Mouse (Mus musculus): ENCODE measurements at regions not wholly inside any gene's neighbourhood (a gene's known extent, or its start where the extent isn't known, plus 50 kb on each side); places are given as distances from the start of the nearest gene placed in this dataset.
"Not testable (repeated sequence)": the region's sequence is repeated elsewhere in the genome, so short reads cannot be mapped to it uniquely, and the experiment has no call there.

DNA sequence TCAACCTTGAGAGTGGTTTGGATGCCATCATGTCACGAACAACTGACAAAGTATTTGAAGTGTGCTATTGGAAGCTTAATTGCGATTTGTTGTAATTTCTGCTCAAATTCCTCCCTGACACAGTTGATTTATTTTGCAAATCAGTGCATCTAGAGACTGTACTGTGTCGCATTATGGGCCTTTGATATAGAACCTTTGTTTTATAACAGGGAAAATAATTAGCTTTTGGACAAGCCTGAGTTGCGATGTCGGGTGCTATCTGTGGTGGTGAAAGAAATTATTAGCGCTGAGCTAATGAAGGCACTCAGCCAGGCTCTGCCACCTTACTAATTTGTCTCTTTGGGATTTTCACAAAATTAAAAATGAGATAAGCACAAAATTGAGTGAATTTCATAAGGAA, 473.6 kb downstream of the Tlr4 start:
- no peak for ATAC-seq (ENCODE audit: borderline replicate concordance, extremely low read depth, low FRiP score, low TSS enrichment)
- no peak overlapping the region for H3K9ac ChIP-seq
- no peak overlapping the region for H3K4me3 ChIP-seq
- H3K9me3 ChIP-seq: no peaks in the 10 kb centered on the region
- H3K4me2 ChIP-seq: no peak overlapping the region
- no peaks in the 10 kb centered on the region for H3K27me3 ChIP-seq
- WGBS: 82% methylated on average over 6 of the region's 6 CpGs
- H3K27ac ChIP-seq: no peak overlapping the region
- H3K36me3 ChIP-seq: no peaks in the 10 kb centered on the region
- H3K4me1 ChIP-seq: no peaks in the 10 kb centered on the region

DNA sequence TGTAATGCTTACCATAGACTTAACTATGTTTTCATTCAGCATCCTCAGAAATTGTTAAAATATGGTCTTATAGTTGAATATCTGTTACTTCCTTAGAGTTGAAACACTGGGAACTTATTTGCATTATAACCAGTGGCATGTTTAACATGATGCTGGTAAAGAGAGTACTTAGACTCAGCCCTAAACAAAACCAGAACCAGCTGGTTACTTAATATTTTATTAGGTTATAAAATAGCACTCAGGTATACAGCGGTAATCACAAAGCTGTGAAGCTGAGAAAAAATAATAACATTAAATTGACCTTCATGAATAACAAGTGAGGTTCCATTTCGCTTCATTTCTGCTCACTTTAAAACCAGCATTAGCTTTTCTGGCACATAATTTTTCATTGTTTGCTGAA, 474.4 kb downstream of the Tlr4 start:
- no peak for ATAC-seq (ENCODE audit: borderline replicate concordance, extremely low read depth, low FRiP score, low TSS enrichment)
- no peaks in the 10 kb centered on the region for H3K36me3 ChIP-seq
- no peaks in the 10 kb centered on the region for H3K27me3 ChIP-seq
- no peak overlapping the region for H3K4me3 ChIP-seq
- no peaks in the 10 kb centered on the region for H3K4me1 ChIP-seq
- no peaks in the 10 kb centered on the region for H3K9me3 ChIP-seq
- 88% methylated on average over 2 of the region's 2 CpGs for WGBS
- H3K4me2 ChIP-seq: no peak overlapping the region
- H3K27ac ChIP-seq: no peak overlapping the region
- no peak overlapping the region for H3K9ac ChIP-seq

DNA sequence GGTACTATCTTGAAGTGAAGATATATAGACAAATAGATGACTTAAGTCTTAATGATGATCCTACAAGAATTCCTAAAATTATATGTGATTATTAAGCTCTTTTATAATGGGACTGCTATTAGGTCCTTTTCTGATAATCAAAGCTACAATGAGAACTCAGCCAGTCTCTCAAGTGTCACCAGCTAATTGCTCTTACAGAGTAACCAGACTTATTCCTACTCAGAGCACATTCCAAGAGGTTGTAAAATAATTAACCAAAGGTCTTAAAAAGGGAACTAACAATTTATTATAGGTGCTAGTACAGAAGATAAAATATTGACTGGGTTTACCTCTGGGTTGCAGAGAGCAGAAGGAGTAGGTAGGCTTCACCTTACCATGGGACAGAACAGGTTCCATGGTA, 492.7 kb downstream of the Tlr4 start:
- H3K4me1 ChIP-seq; H3K36me3 ChIP-seq; H3K9me3 ChIP-seq; H3K4me2 ChIP-seq; H3K27ac ChIP-seq; H3K9ac ChIP-seq; ATAC-seq (ENCODE audit: borderline replicate concordance, extremely low read depth, low FRiP score, low TSS enrichment); H3K27me3 ChIP-seq; H3K4me3 ChIP-seq: not testable (repeated sequence)
